Mouse (Mus musculus) intestine, embryonic 16.5 days (tissue): ENCODE measurements around the gene Pawr. TPM values are rescaled to one million over a fixed set of nuclear protein-coding genes. Genes with fewer than 3 reads are reported as not detected.
A peak's percentile ranks its signal among the peaks of the same experiment; 100 is the strongest.

Experiments
- ATAC-seq: fragments of 200-750 bp; cut with Nextera tagmentation; 2 replicates; pipeline ENCODE4 v1.8.0; 2017; ENCODE audit warnings: moderate TSS enrichment, moderate library complexity
- H3K27ac ChIP-seq: fragments of 300-500 bp; sonication (generic); 2 replicates; pipeline ENCODE4 v1.5.1; 2014; ENCODE audit warnings: mild to moderate bottlenecking, low read length
- H3K27me3 ChIP-seq: fragments of 300-500 bp; sonication (generic); replicated peaks from 2 replicates; pipeline ENCODE4 v1.6.1; 2014; ENCODE audit warnings: low read length, control low read depth, mixed read lengths; ENCODE audit not compliant: control insufficient read depth, insufficient read depth
- H3K36me3 ChIP-seq: fragments of 300-500 bp; sonication (generic); 2 replicates; pipeline ENCODE4 v1.6.1; 2014; ENCODE audit warnings: low read length, control low read depth; ENCODE audit not compliant: control insufficient read depth, insufficient read depth
- H3K4me1 ChIP-seq: fragments of 300-500 bp; sonication (generic); 2 replicates; pipeline ENCODE4 v1.6.1; 2014; ENCODE audit warnings: low read length, control low read depth, mixed read lengths; ENCODE audit not compliant: control insufficient read depth, insufficient read depth
- H3K4me2 ChIP-seq: fragments of 300-500 bp; sonication (generic); 2 replicates; pipeline ENCODE4 v1.6.1; 2014; ENCODE audit warnings: low read depth, low read length, control low read depth
- H3K4me3 ChIP-seq: fragments of 300-500 bp; sonication (generic); 2 replicates; pipeline ENCODE4 v1.5.1; 2014; ENCODE audit warnings: mild to moderate bottlenecking, low read length
- H3K9ac ChIP-seq: fragments of 300-500 bp; sonication (generic); 2 replicates; pipeline ENCODE4 v1.6.1; 2014; ENCODE audit warnings: low read depth, low read length
- H3K9me3 ChIP-seq: fragments of 300-500 bp; sonication (generic); 2 replicates; pipeline ENCODE4 v1.6.1; 2016; ENCODE audit warnings: low read length, control low read depth; ENCODE audit not compliant: control insufficient read depth
- WGBS: fragments of 180-500 bp; shearing (Covaris S2); extraction: QIAGEN DNeasy Blood & Tissue Kit; methylation state at CpG from one replicate; pipeline ENCODE4 v1.1.7; 2014; 5-methylcytosine and 5-hydroxymethylcytosine counted together
- polyA plus RNA-seq: library from polyadenylated mRNA; unstranded; fragments of >200 nt; fragmentation: Nextera tagmentation; extraction: Ambion mirVana; gene quantifications from 2 replicates; pipeline ENCODE4 v1.2.1, GENCODE M21; 2015

Pawr gene
- polyA plus RNA-seq, 1 experiment from 2014 or later, result 4.5 TPM

GRCm38 (mm10) chr10:108376366-108376765 is 44.4 kb downstream of the Pawr start:
- Histone ChIP-seq H3K4me3 (no peak overlapping the region), H3K4me1 (0 out of 2 replicates have a peak, but pooled peaks cover 3% of the 10 kb centered on the region), H3K9ac (no peak overlapping the region), H3K4me2 (no peak overlapping the region), H3K27me3 (no peaks in the 10 kb centered on the region), H3K36me3 (no peaks in the 10 kb centered on the region), H3K9me3 (no peaks in the 10 kb centered on the region), H3K27ac (no peak overlapping the region)
- ATAC-seq, result no peak
- WGBS, result 79% methylated on average over 4 of the region's 4 CpGs

GRCm38 (mm10) chr10:108377369-108377768 is 45.4 kb downstream of the Pawr start:
- H3K4me1 ChIP-seq, result 0 out of 2 replicates have a peak, but pooled peaks cover under 1% of the 10 kb centered on the region
- no peak overlapping the region for H3K4me2 ChIP-seq
- no peak overlapping the region for H3K4me3 ChIP-seq
- H3K27ac ChIP-seq, result no peak overlapping the region
- no peaks in the 10 kb centered on the region for H3K27me3 ChIP-seq
- H3K36me3 ChIP-seq, result no peaks in the 10 kb centered on the region
- 89% methylated on average over 7 of the region's 7 CpGs for WGBS
- ATAC-seq, result no peak
- H3K9ac ChIP-seq, result no peak overlapping the region
- no peaks in the 10 kb centered on the region for H3K9me3 ChIP-seq

GRCm38 (mm10) chr10:108378062-108378461 is 46.1 kb downstream of the Pawr start:
- Histone ChIP-seq H3K9ac (no peak overlapping the region), H3K27ac (no peak overlapping the region), H3K36me3 (no peaks in the 10 kb centered on the region), H3K4me2 (no peak overlapping the region), H3K4me3 (no peak overlapping the region), H3K9me3 (no peaks in the 10 kb centered on the region), H3K27me3 (no peaks in the 10 kb centered on the region), H3K4me1 (no peaks in the 10 kb centered on the region)
- 92% methylated on average over 6 of the region's 6 CpGs for WGBS
- ATAC-seq, result no peak

GRCm38 (mm10) chr10:108378479-108378878 is 46.6 kb downstream of the Pawr start:
- no peak overlapping the region for H3K4me3 ChIP-seq
- 82% methylated on average over 5 of the region's 5 CpGs for WGBS
- no peak for ATAC-seq
- H3K27me3 ChIP-seq, result no peaks in the 10 kb centered on the region
- no peak overlapping the region for H3K4me2 ChIP-seq
- H3K9ac ChIP-seq, result no peak overlapping the region
- H3K4me1 ChIP-seq, result no peaks in the 10 kb centered on the region
- no peaks in the 10 kb centered on the region for H3K36me3 ChIP-seq
- H3K27ac ChIP-seq, result no peak overlapping the region
- no peaks in the 10 kb centered on the region for H3K9me3 ChIP-seq

GRCm38 (mm10) chr10:108380715-108381114 is 48.8 kb downstream of the Pawr start:
- H3K4me2 ChIP-seq, result no peak overlapping the region
- no peaks in the 10 kb centered on the region for H3K36me3 ChIP-seq
- peaks cover 8% of the 10 kb centered on the region for H3K4me1 ChIP-seq
- H3K27ac ChIP-seq, result no peak overlapping the region
- H3K4me3 ChIP-seq, result no peak overlapping the region
- H3K27me3 ChIP-seq, result no peaks in the 10 kb centered on the region
- no peak overlapping the region for H3K9ac ChIP-seq
- no peak for ATAC-seq
- H3K9me3 ChIP-seq, result no peaks in the 10 kb centered on the region
- 88% methylated on average over 10 of the region's 10 CpGs for WGBS

- Histone ChIP-seq H3K9me3 (no peaks in the 10 kb centered on the region), H3K27me3 (no peaks in the 10 kb centered on the region), H3K9ac (no peak overlapping the region), H3K4me1 (peaks cover 8% of the 10 kb centered on the region), H3K36me3 (no peaks in the 10 kb centered on the region), H3K4me3 (no peak overlapping the region), H3K27ac (0 out of 2 replicates have a peak overlapping the region, but pooled peaks have one; percentile 10), H3K4me2 (no peak overlapping the region)
- peak; percentile 74 for ATAC-seq
- WGBS, result 72% methylated on average over 9 of the region's 9 CpGs
These were observed 52.3 kb downstream of the Pawr start for GRCm38 (mm10) chr10:108384153-108384769.

GRCm38 (mm10) chr10:108385480-108385955 is 53.6 kb downstream of the Pawr start:
- 37% methylated on average over 5 of the region's 5 CpGs for whole genome bisulfite sequencing
- H3K4me3 ChIP-seq, result no peak overlapping the region
- H3K27me3 ChIP-seq, result no peaks in the 10 kb centered on the region
- no peaks in the 10 kb centered on the region for H3K9me3 ChIP-seq
- no peak overlapping the region for H3K27ac ChIP-seq
- no peaks in the 10 kb centered on the region for H3K36me3 ChIP-seq
- peaks cover 8% of the 10 kb centered on the region for H3K4me1 ChIP-seq
- no peak overlapping the region for H3K4me2 ChIP-seq
- H3K9ac ChIP-seq, result no peak overlapping the region
- no peak; the same call in 1 of the 2 replicates for ATAC-seq

- WGBS, result 88% methylated on average over 8 of the region's 8 CpGs
- no peak overlapping the region for H3K27ac ChIP-seq
These were observed 56.5 kb downstream of the Pawr start for GRCm38 (mm10) chr10:108388410-108388915.

GRCm38 (mm10) chr10:108389178-108389926 is 57.4 kb downstream of the Pawr start:
- H3K27me3 ChIP-seq, result no peaks in the 10 kb centered on the region
- no peak overlapping the region for H3K9ac ChIP-seq
- no peak overlapping the region for H3K4me2 ChIP-seq
- peaks cover 5% of the 10 kb centered on the region; the same call in 1 of the 2 replicates for H3K4me1 ChIP-seq
- no peaks in the 10 kb centered on the region for H3K9me3 ChIP-seq
- no peak for ATAC-seq
- no peaks in the 10 kb centered on the region for H3K36me3 ChIP-seq
- H3K27ac ChIP-seq, result no peak overlapping the region
- WGBS, result 46% methylated on average over 5 of the region's 5 CpGs
- H3K4me3 ChIP-seq, result no peak overlapping the region

More at GRCm38 (mm10) chr10:108388410-108388915, 56.5 kb downstream of the Pawr start:
- no peak for ATAC-seq
- Histone ChIP-seq H3K4me1 (peaks cover 8% of the 10 kb centered on the region), H3K9me3 (no peaks in the 10 kb centered on the region), H3K4me3 (no peak overlapping the region), H3K36me3 (no peaks in the 10 kb centered on the region), H3K9ac (no peak overlapping the region), H3K4me2 (no peak overlapping the region), H3K27me3 (no peaks in the 10 kb centered on the region)
